Mouse (Mus musculus) stomach, postnatal 0 days (tissue): ENCODE measurements at regions not wholly inside any gene's neighbourhood (a gene's known extent, or its start where the extent isn't known, plus 50 kb on each side); places are given as distances from the start of the nearest gene placed in this dataset.

Experiments
- ATAC-seq: fragments of 200-750 bp; cut with Nextera tagmentation; 2 replicates; pipeline ENCODE4 v1.8.0; 2017; ENCODE audit not compliant: low FRiP score, low TSS enrichment
- DNase-seq: peaks from one replicate; pipeline ENCODE4 v3.0.0-alpha.2; 2016; ENCODE audit warnings: low spot score
- H3K27ac ChIP-seq: fragments of 300-500 bp; sonication (generic); replicated peaks from 2 replicates; pipeline ENCODE4 v1.5.1; 2014; ENCODE audit warnings: mild to moderate bottlenecking, control low read depth
- H3K27me3 ChIP-seq: fragments of 300-500 bp; sonication (generic); 2 replicates; pipeline ENCODE4 v1.6.1; 2014; ENCODE audit warnings: low read length; ENCODE audit not compliant: control insufficient read depth, insufficient read depth
- H3K36me3 ChIP-seq: fragments of 300-500 bp; sonication (generic); 2 replicates; pipeline ENCODE4 v1.6.1; 2014; ENCODE audit warnings: low read length, mixed read lengths; ENCODE audit not compliant: control insufficient read depth, insufficient read depth
- H3K4me1 ChIP-seq: fragments of 300-500 bp; sonication (generic); replicated peaks from 2 replicates; pipeline ENCODE4 v1.6.1; 2014; ENCODE audit warnings: antibody characterized with exemption; ENCODE audit not compliant: control insufficient read depth, insufficient read depth
- H3K4me2 ChIP-seq: fragments of 300-500 bp; sonication (generic); replicated peaks from 2 replicates; pipeline ENCODE4 v1.6.1; 2014; ENCODE audit warnings: low read depth, mild to moderate bottlenecking, control low read depth, moderate library complexity
- H3K4me3 ChIP-seq: fragments of 300-500 bp; sonication (generic); 2 replicates; pipeline ENCODE4 v1.5.1; 2014; ENCODE audit warnings: low read depth, low read length, control low read depth
- H3K9ac ChIP-seq: fragments of 300-500 bp; sonication (generic); 2 replicates; pipeline ENCODE4 v1.6.1; 2014; ENCODE audit warnings: mild to moderate bottlenecking, low read length, control low read depth, mixed read lengths
- H3K9me3 ChIP-seq: fragments of 300-500 bp; sonication (generic); 2 replicates; pipeline ENCODE4 v1.6.1; 2016; ENCODE audit warnings: low read length; ENCODE audit not compliant: control insufficient read depth
- CTCF ChIP-seq: IDR thresholded peaks from 2 replicates; pipeline ENCODE4 v1.5.1; 2016; ENCODE audit warnings: antibody characterized with exemption, low read depth, mild to moderate bottlenecking, moderate library complexity
- EP300 ChIP-seq: optimal IDR thresholded peaks from 2 replicates; pipeline ENCODE3; 2016; ENCODE audit warnings: antibody characterized with exemption
- WGBS: fragments of 180-500 bp; shearing (Covaris S2); extraction: QIAGEN DNeasy Blood & Tissue Kit; methylation state at CpG from one replicate; pipeline ENCODE4 v1.1.7; 2014; 5-methylcytosine and 5-hydroxymethylcytosine counted together

- no peak overlapping the region for H3K4me3 ChIP-seq
- no peaks in the 10 kb centered on the region for H3K27me3 ChIP-seq
- 100% methylated on average over 2 of the region's 2 CpGs for WGBS
- no peaks in the 10 kb centered on the region for H3K36me3 ChIP-seq
- H3K9me3 ChIP-seq = no peaks in the 10 kb centered on the region
- no peak for ATAC-seq
- no peaks in the 10 kb centered on the region for H3K4me1 ChIP-seq
- TF ChIP-seq EP300 = no peak
- TF ChIP-seq CTCF = no peak
- H3K4me2 ChIP-seq = no peak overlapping the region
- no peak overlapping the region for H3K9ac ChIP-seq
- DNase-seq = no peak
- H3K27ac ChIP-seq = no peak overlapping the region
Observed at GRCm38 (mm10) chr2:92830134-92830533, 84.8 kb upstream of the Syt13 start.

GRCm38 (mm10) chr2:92831784-92832183 lies 83.1 kb upstream of the Syt13 start:
- Histone ChIP-seq H3K27me3 (no peaks in the 10 kb centered on the region), H3K4me1 (no peaks in the 10 kb centered on the region), H3K36me3 (no peaks in the 10 kb centered on the region), H3K9ac (no peak overlapping the region), H3K9me3 (no peaks in the 10 kb centered on the region), H3K4me3 (no peak overlapping the region), H3K27ac (no peak overlapping the region), H3K4me2 (no peak overlapping the region)
- 56% methylated on average over 7 of the region's 7 CpGs for WGBS
- no peak for ATAC-seq
- no peak for TF ChIP-seq CTCF
- no peak for TF ChIP-seq EP300
- DNase-seq = no peak

GRCm38 (mm10) chr2:92836203-92836602 lies 78.7 kb upstream of the Syt13 start:
- Histone ChIP-seq H3K9ac (no peak overlapping the region), H3K4me3 (no peak overlapping the region), H3K4me1 (no peaks in the 10 kb centered on the region), H3K27ac (no peak overlapping the region), H3K36me3 (no peaks in the 10 kb centered on the region), H3K27me3 (no peaks in the 10 kb centered on the region), H3K4me2 (no peak overlapping the region), H3K9me3 (no peaks in the 10 kb centered on the region)
- no peak for TF ChIP-seq EP300
- TF ChIP-seq CTCF = no peak
- no peak for ATAC-seq
- WGBS = 50% methylated on average over 4 of the region's 4 CpGs
- no peak for DNase-seq

GRCm38 (mm10) chr2:92838012-92838411 lies 76.9 kb upstream of the Syt13 start:
- ATAC-seq (no peak), DNase-seq (no peak)
- no peaks in the 10 kb centered on the region for H3K27me3 ChIP-seq
- no peak overlapping the region for H3K4me3 ChIP-seq
- H3K4me2 ChIP-seq = no peak overlapping the region
- H3K9me3 ChIP-seq = no peaks in the 10 kb centered on the region
- no peak overlapping the region for H3K27ac ChIP-seq
- H3K4me1 ChIP-seq = no peaks in the 10 kb centered on the region
- H3K36me3 ChIP-seq = no peaks in the 10 kb centered on the region
- TF ChIP-seq EP300 = no peak
- no peak for TF ChIP-seq CTCF
- no peak overlapping the region for H3K9ac ChIP-seq
- WGBS = 93% methylated on average over 5 of the region's 5 CpGs

GRCm38 (mm10) chr2:92840009-92840408 lies 74.9 kb upstream of the Syt13 start:
- H3K27ac ChIP-seq = no peak overlapping the region
- 20% methylated on average over 4 of the region's 4 CpGs for WGBS
- H3K4me1 ChIP-seq = 0 out of 2 replicates have a peak, but pooled peaks cover 3% of the 10 kb centered on the region
- TF ChIP-seq EP300 = no peak
- peak; percentile 88 for TF ChIP-seq CTCF
- H3K36me3 ChIP-seq = no peaks in the 10 kb centered on the region
- peak; percentile 45; the same call in 1 of the 2 replicates for ATAC-seq
- no peak overlapping the region for H3K4me2 ChIP-seq
- H3K9me3 ChIP-seq = no peaks in the 10 kb centered on the region
- no peaks in the 10 kb centered on the region for H3K27me3 ChIP-seq
- H3K4me3 ChIP-seq = no peak overlapping the region
- DNase-seq = peak; percentile 53
- no peak overlapping the region for H3K9ac ChIP-seq

GRCm38 (mm10) chr2:92841626-92842025 lies 73.3 kb upstream of the Syt13 start:
- 38% methylated on average over 3 of the region's 3 CpGs for WGBS
- no peak overlapping the region for H3K4me3 ChIP-seq
- TF ChIP-seq EP300 (no peak), CTCF (no peak)
- no peak overlapping the region for H3K4me2 ChIP-seq
- H3K9ac ChIP-seq = no peak overlapping the region
- no peak for ATAC-seq
- H3K27me3 ChIP-seq = no peaks in the 10 kb centered on the region
- H3K4me1 ChIP-seq = 0 out of 2 replicates have a peak, but pooled peaks cover 3% of the 10 kb centered on the region
- no peaks in the 10 kb centered on the region for H3K9me3 ChIP-seq
- no peak for DNase-seq
- H3K36me3 ChIP-seq = no peaks in the 10 kb centered on the region
- H3K27ac ChIP-seq = no peak overlapping the region
